ENCODE assay signal across 9 mouse cellular contexts in genomic region chr4:136898637-136899036, GRCm38 (mm10). TPM values are rescaled to one million over a fixed set of nuclear protein-coding genes. Genes with fewer than 3 reads are reported as not detected.
A peak's percentile ranks its signal among the peaks of the same experiment; 100 is the strongest.
DNase-seq lines count a peak whose midpoint lies in the region; ATAC-seq and TF ChIP-seq lines count a peak whose summit lies in the region.
"Had no signal": no experiment of that assay in that cellular context is flagged by ENCODE, and none has a peak within 500 bp of the region (broad histone marks: within the 10 kb centered on the region; RNA-seq: fewer than 3 reads in every experiment).

C1qa (minus strand) TSS chr4:136898803.

- no peak for DNase-seq in frontal cortex, adult 2 months (ENCODE audit: extremely low spot score in 1 of 2, low spot score in 1 of 2)
- DNase-seq in frontal cortex, postnatal 14 days (ENCODE audit: low spot score in 2 of 2): no peak
- DNase-seq in urinary bladder, adult 2 months (ENCODE audit: low spot score): no peak
- no peak for DNase-seq in urinary bladder, postnatal 10 days (ENCODE audit: low spot score)
- no peak for DNase-seq in hindbrain, postnatal 0 days (ENCODE audit: low spot score)
- DNase-seq in liver, postnatal 0 days: no peak
- DNase-seq in spleen, postnatal 10 days (ENCODE audit: low spot score in 2 of 2): no peak
- DNase-seq in urinary bladder, postnatal 36 days (ENCODE audit: low spot score in 2 of 2): no peak

- H3K36me3 ChIP-seq in hindbrain, postnatal 0 days (ENCODE audit: insufficient read depth, low read length): no peaks in the 10 kb centered on the region
- no peaks in the 10 kb centered on the region for H3K36me3 ChIP-seq in liver, postnatal 0 days (replicated peaks; ENCODE audit: insufficient read depth, low read length)

- no peak within 1 kb of the TSS; the same call in 1 of the 2 replicates for H3K27ac ChIP-seq in hindbrain, postnatal 0 days
- 0 out of 2 replicates have a peak within 1 kb of the TSS, but pooled peaks have one; percentile 22 for H3K27ac ChIP-seq in liver, postnatal 0 days (ENCODE audit: low read depth)

- peaks cover 9% of the 10 kb centered on the region for H3K27me3 ChIP-seq in hindbrain, postnatal 0 days (ENCODE audit: insufficient read depth, low read length)
- peaks cover 9% of the 10 kb centered on the region; the same call in 1 of the 2 replicates for H3K27me3 ChIP-seq in liver, postnatal 0 days (ENCODE audit: insufficient read depth, low read length)

- no peak within 1 kb of the TSS for H3K4me2 ChIP-seq in hindbrain, postnatal 0 days (ENCODE audit: low read depth, low read length)
- H3K4me2 ChIP-seq in liver, postnatal 0 days (ENCODE audit: low read depth, low read length): no peak within 1 kb of the TSS

- peak within 1 kb of the TSS; percentile 17; the same call in 1 of the 2 replicates for H3K9ac ChIP-seq in hindbrain, postnatal 0 days (replicated peaks; ENCODE audit: low read length)
- H3K9ac ChIP-seq in liver, postnatal 0 days (replicated peaks): no peak within 1 kb of the TSS; the same call in 1 of the 2 replicates

- H3K4me1 ChIP-seq in hindbrain, postnatal 0 days (ENCODE audit: insufficient read depth, low read length): no peaks in the 10 kb centered on the region
- H3K4me1 ChIP-seq in liver, postnatal 0 days (ENCODE audit: insufficient read depth): no peaks in the 10 kb centered on the region

- TF ChIP-seq EP300 in liver, postnatal 0 days (IDR thresholded peaks at IDR 0.05; ENCODE audit: low read depth): no peak

- no peak for TF ChIP-seq CTCF in hindbrain, postnatal 0 days (IDR thresholded peaks at IDR 0.05; ENCODE audit: low read depth)
- no peak for TF ChIP-seq CTCF in liver, postnatal 0 days (IDR thresholded peaks at IDR 0.05; ENCODE audit: low read depth)

- 80% methylated on average over 9 of the region's 9 CpGs for WGBS in hindbrain, postnatal 0 days
- 59% methylated on average over 9 of the region's 9 CpGs for WGBS in liver, postnatal 0 days (ENCODE audit: insufficient replicate concordance)

- H3K4me3 ChIP-seq in hindbrain, postnatal 0 days (ENCODE audit: low read length): no peak within 1 kb of the TSS
- 0 out of 2 replicates have a peak within 1 kb of the TSS, but pooled peaks have one; percentile 5 for H3K4me3 ChIP-seq in liver, postnatal 0 days (ENCODE audit: low read depth, low read length)

- no peak for ATAC-seq in hindbrain, postnatal 0 days
- peak; percentile 57 for ATAC-seq in liver, postnatal 0 days

- H3K9me3 ChIP-seq in hindbrain, postnatal 0 days (ENCODE audit: low read length): no peaks in the 10 kb centered on the region
- H3K9me3 ChIP-seq in liver, postnatal 0 days (ENCODE audit: low read length): no peaks in the 10 kb centered on the region

RNA-seq across cellular contexts. Expression of gene C1qa, which starts in this region (rescaled TPM):
- polyA plus RNA-seq in frontal cortex, adult 2 months (2012; rRNA removed): 67.6 and 92.8 TPM in 2 replicates
- 129 and 140 TPM in 2 replicates for polyA plus RNA-seq in urinary bladder, adult 2 months (2012; rRNA removed)
- total RNA-seq in hindbrain, postnatal 0 days (2014; rRNA removed): 49.6 and 55.4 TPM in 2 replicates
- 48.4 and 49.9 TPM in 2 replicates for polyA plus RNA-seq in hindbrain, postnatal 0 days (2015; fragmentation: Nextera tagmentation; extraction: Ambion mirVana)
- 123 and 130 TPM in 2 replicates for polyA plus RNA-seq in liver, postnatal 0 days (2015; fragmentation: Nextera tagmentation; extraction: Ambion mirVana)
- polyA plus RNA-seq: C2C12 had no signal
